Mouse (Mus musculus) left cerebral cortex, adult 18-20 months (tissue): ENCODE measurements around the gene Ankrd13a. TPM values are rescaled to one million over a fixed set of nuclear protein-coding genes. Genes with fewer than 3 reads are reported as not detected.

ENCODE experiments used
- DNase-seq, 2 experiments: peaks; one replicate each; pipeline ENCODE4 v3.0.0; 2021 to 2022; ENCODE audit warnings: low spot score in 2 of 2, mixed read lengths in 1 of 2
- long read RNA-seq, 2 experiments: library from polyadenylated mRNA; stranded (forward); transcript quantifications; one replicate each; pipeline ENCODE4 v2.0.0; 2021
- total RNA-seq, 2 experiments: library from RNA; stranded (reverse); gene quantifications; 2 replicates each; pipeline ENCODE4 v1.2.3; 2021

Ankrd13a gene
- total RNA-seq = 10 to 100 TPM; 31.2 to 33.8 TPM
- long read RNA-seq, experiment 1, transcript Ankrd13a-201 (15 exons, 3,717 nt) = major isoform, 30 of 43 reads
- long read RNA-seq, experiment 1, partial matches to known transcripts = 3 of 43 reads
- long read RNA-seq, experiment 1, other reads (novel, unspliced or antisense) = 10 of 43 reads
- long read RNA-seq, experiment 2, transcript Ankrd13a-201 (15 exons, 3,717 nt) = major isoform, 16 of 21 reads
- long read RNA-seq, experiment 2, partial matches to known transcripts = 1 of 21 reads
- long read RNA-seq, experiment 2, other reads (novel, unspliced or antisense) = 4 of 21 reads

- peak; percentile 88 to 91 for DNase-seq
These were observed at the start of gene Ankrd13a for GRCm38 (mm10) chr5:114774403-114775051. Gene Ankrd13a, plus strand, starts transcription at chr5:114774677.

GRCm38 (mm10) chr5:114728160-114728559 lies 46.3 kb upstream of the Ankrd13a start:
- DNase-seq = no peak

GRCm38 (mm10) chr5:114730129-114730528 lies 44.3 kb upstream of the Ankrd13a start:
- no peak for DNase-seq

- no peak for DNase-seq
These were observed 43.0 kb upstream of the Ankrd13a start for GRCm38 (mm10) chr5:114731498-114731897.

GRCm38 (mm10) chr5:114731969-114732368 lies 42.5 kb upstream of the Ankrd13a start:
- no peak for DNase-seq

GRCm38 (mm10) chr5:114733606-114734005 lies 40.9 kb upstream of the Ankrd13a start:
- DNase-seq = no peak

GRCm38 (mm10) chr5:114737090-114737887 lies 37.2 kb upstream of the Ankrd13a start:
- DNase-seq = no peak

- DNase-seq = no peak
These were observed 35.7 kb upstream of the Ankrd13a start for GRCm38 (mm10) chr5:114738707-114739241.

- DNase-seq = no peak
These were observed 33.9 kb upstream of the Ankrd13a start for GRCm38 (mm10) chr5:114740595-114740994.

GRCm38 (mm10) chr5:114742572-114742971 lies 31.9 kb upstream of the Ankrd13a start:
- no peak for DNase-seq

GRCm38 (mm10) chr5:114742998-114743696 lies 31.3 kb upstream of the Ankrd13a start:
- peak in 1 of 2 experiments; percentile 29 for DNase-seq

- DNase-seq = no peak
These were observed 30.8 kb upstream of the Ankrd13a start for GRCm38 (mm10) chr5:114743697-114744090.

- DNase-seq = no peak
These were observed 28.9 kb upstream of the Ankrd13a start for GRCm38 (mm10) chr5:114745581-114745980.

- DNase-seq = no peak
These were observed 27.6 kb upstream of the Ankrd13a start for GRCm38 (mm10) chr5:114746886-114747285.

- no peak for DNase-seq
These were observed 27.0 kb upstream of the Ankrd13a start for GRCm38 (mm10) chr5:114747521-114747920.

- no peak for DNase-seq
These were observed 24.2 kb upstream of the Ankrd13a start for GRCm38 (mm10) chr5:114750325-114750724.

GRCm38 (mm10) chr5:114752397-114752796 lies 22.1 kb upstream of the Ankrd13a start:
- no peak for DNase-seq

GRCm38 (mm10) chr5:114753384-114753783 lies 21.1 kb upstream of the Ankrd13a start:
- DNase-seq = no peak

- no peak for DNase-seq
These were observed 14.9 kb upstream of the Ankrd13a start for GRCm38 (mm10) chr5:114759536-114760090.

GRCm38 (mm10) chr5:114761980-114762379 lies 12.5 kb upstream of the Ankrd13a start:
- no peak for DNase-seq
